Mouse (Mus musculus) bone marrow macrophage, adult 2 months (primary cell): ENCODE measurements at regions not wholly inside any gene's neighbourhood (a gene's known extent, or its start where the extent isn't known, plus 50 kb on each side); places are given as distances from the start of the nearest gene placed in this dataset.

Experiments
- H3K27ac ChIP-seq: 2 replicates; pipeline ENCODE4 v1.5.1; 2012; ENCODE audit warnings: low read depth, low read length; ENCODE audit not compliant: insufficient read depth
- H3K4me1 ChIP-seq: 2 replicates; pipeline ENCODE4 v1.6.1; 2012; ENCODE audit warnings: low read length; ENCODE audit not compliant: control insufficient read depth, insufficient read depth
- H3K4me3 ChIP-seq: 2 replicates; pipeline ENCODE4 v1.5.1; 2012; ENCODE audit warnings: mild to moderate bottlenecking, low read length, moderate library complexity; ENCODE audit not compliant: insufficient read depth
- CTCF ChIP-seq: IDR thresholded peaks from 2 replicates; pipeline ENCODE4 v1.5.1; 2012; ENCODE audit warnings: low read depth, mild to moderate bottlenecking, low read length, moderate library complexity
- POLR2A ChIP-seq: IDR thresholded peaks from 2 replicates; pipeline ENCODE4 v1.6.1; 2012; ENCODE audit warnings: mild to moderate bottlenecking, low read depth, low read length, borderline replicate concordance

GRCm38 (mm10) chr13:44279036-44279435 lies 450.2 kb upstream of the Jarid2 start:
- Histone ChIP-seq H3K4me1 (no peaks in the 10 kb centered on the region), H3K4me3 (no peak overlapping the region), H3K27ac (no peak overlapping the region)
- no peak for TF ChIP-seq POLR2A
- no peak for TF ChIP-seq CTCF

GRCm38 (mm10) chr13:44280296-44280695 lies 449.0 kb upstream of the Jarid2 start:
- H3K4me3 ChIP-seq: no peak overlapping the region
- TF ChIP-seq POLR2A (no peak), CTCF (no peak)

GRCm38 (mm10) chr13:44281796-44282195 lies 447.5 kb upstream of the Jarid2 start:
- Histone ChIP-seq H3K4me1 (no peaks in the 10 kb centered on the region), H3K27ac (no peak overlapping the region), H3K4me3 (no peak overlapping the region)
- TF ChIP-seq POLR2A (no peak), CTCF (no peak)

More at GRCm38 (mm10) chr13:44280296-44280695, 449.0 kb upstream of the Jarid2 start:
- no peak overlapping the region for H3K27ac ChIP-seq
- no peaks in the 10 kb centered on the region for H3K4me1 ChIP-seq

GRCm38 (mm10) chr13:44282306-44282705 lies 447.0 kb upstream of the Jarid2 start:
- H3K4me1 ChIP-seq: no peaks in the 10 kb centered on the region
- no peak overlapping the region for H3K27ac ChIP-seq
- TF ChIP-seq CTCF (no peak), POLR2A (no peak)
- no peak overlapping the region for H3K4me3 ChIP-seq

GRCm38 (mm10) chr13:44282731-44283571 lies 446.3 kb upstream of the Jarid2 start:
- TF ChIP-seq POLR2A (no peak), CTCF (no peak)
- Histone ChIP-seq H3K27ac (no peak overlapping the region), H3K4me1 (no peaks in the 10 kb centered on the region), H3K4me3 (no peak overlapping the region)

GRCm38 (mm10) chr13:44285881-44286280 lies 443.4 kb upstream of the Jarid2 start:
- H3K27ac ChIP-seq: no peak overlapping the region

GRCm38 (mm10) chr13:44290199-44290598 lies 439.1 kb upstream of the Jarid2 start:
- Histone ChIP-seq H3K4me1 (peaks cover 6% of the 10 kb centered on the region; the same call in 1 of the 2 replicates), H3K4me3 (no peak overlapping the region), H3K27ac (no peak overlapping the region)
- no peak for TF ChIP-seq POLR2A
- TF ChIP-seq CTCF: no peak; the same call in 1 of the 2 replicates

More at GRCm38 (mm10) chr13:44285881-44286280, 443.4 kb upstream of the Jarid2 start:
- no peaks in the 10 kb centered on the region for H3K4me1 ChIP-seq
- no peak overlapping the region for H3K4me3 ChIP-seq
- TF ChIP-seq POLR2A (no peak), CTCF (no peak)

GRCm38 (mm10) chr13:44292476-44293056 lies 436.7 kb upstream of the Jarid2 start:
- peak overlapping the region; percentile 1; the same call in 1 of the 2 replicates for H3K4me3 ChIP-seq
- no peak overlapping the region for H3K27ac ChIP-seq
- TF ChIP-seq POLR2A (no peak), CTCF (no peak)
- peaks cover 6% of the 10 kb centered on the region; the same call in 1 of the 2 replicates for H3K4me1 ChIP-seq

GRCm38 (mm10) chr13:44293736-44294416 lies 435.4 kb upstream of the Jarid2 start:
- no peak overlapping the region for H3K27ac ChIP-seq
- H3K4me1 ChIP-seq: peaks cover 6% of the 10 kb centered on the region; the same call in 1 of the 2 replicates
- TF ChIP-seq CTCF: no peak
- no peak for TF ChIP-seq POLR2A
- H3K4me3 ChIP-seq: no peak overlapping the region
